Comparison of ENCODE assay signal across 11 mouse cellular contexts in the genomic region with DNA sequence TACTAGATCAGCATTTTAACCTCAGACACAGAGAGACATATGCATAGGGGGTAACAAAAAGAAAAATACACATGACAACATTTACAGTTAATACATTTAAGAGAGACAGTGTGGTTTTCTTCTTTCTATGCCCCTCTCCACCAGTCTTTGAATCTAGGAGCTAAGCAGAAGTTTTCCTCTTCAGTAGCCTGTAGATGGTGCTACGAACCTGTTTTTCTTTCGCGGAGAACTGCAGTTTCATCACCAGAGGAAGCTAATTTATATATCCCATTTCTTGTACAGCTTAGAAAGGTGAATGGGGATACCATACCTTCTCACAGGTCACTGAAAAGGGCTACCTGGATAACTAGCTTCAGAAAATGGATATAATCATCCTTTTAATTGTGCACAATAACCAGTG.
DNase-seq lines count a peak whose midpoint lies in the region; ATAC-seq lines count a peak whose summit lies in the region.
"Had no signal": no experiment of that assay in that cellular context is flagged by ENCODE, and none has a peak within 500 bp of the region (broad histone marks: within the 10 kb centered on the region; RNA-seq: fewer than 3 reads in every experiment).

No protein-coding gene starts in this region.

- no peak overlapping the region for H3K27ac ChIP-seq in embryonic facial prominence, embryonic 11.5 days (replicated peaks; ENCODE audit: low read depth, low read length)
- H3K27ac ChIP-seq in embryonic facial prominence, embryonic 10.5 days (replicated peaks): no peak overlapping the region
- H3K27ac ChIP-seq: embryonic facial prominence, embryonic 13.5 days; macrophage; neural tube, embryonic 15.5 days had no signal

- peak; percentile 63 for DNase-seq in embryonic facial prominence, embryonic 11.5 days (ENCODE audit: low spot score)
- no peak for DNase-seq in embryonic facial prominence, embryonic 10.5 days (ENCODE audit: low spot score)
- peak; percentile 32 for DNase-seq in kidney, adult 9 months
- DNase-seq in kidney, adult 18-20 months: no peak
- DNase-seq in right cerebral cortex, postnatal 10 days (ENCODE audit: low spot score in 2 of 2): peak; percentile 52 to 57
- no peak for DNase-seq in right cerebral cortex, postnatal 36 days (ENCODE audit: low spot score in 2 of 2)
- DNase-seq in ovary, postnatal 36 days (ENCODE audit: low spot score): no peak
- DNase-seq in urinary bladder, postnatal 14 days (ENCODE audit: low spot score): no peak

- no peak overlapping the region for H3K9ac ChIP-seq in embryonic facial prominence, embryonic 11.5 days (replicated peaks; ENCODE audit: low read length)
- H3K9ac ChIP-seq: embryonic facial prominence, embryonic 13.5 days; neural tube, embryonic 15.5 days had no signal

- H3K4me1 ChIP-seq in embryonic facial prominence, embryonic 11.5 days (ENCODE audit: control insufficient read depth, insufficient read depth, low read length): no peaks in the 10 kb centered on the region
- peaks cover 19% of the 10 kb centered on the region; the same call in 1 of the 2 replicates for H3K4me1 ChIP-seq in embryonic facial prominence, embryonic 10.5 days

- no peak overlapping the region for H3K4me3 ChIP-seq in embryonic facial prominence, embryonic 11.5 days (ENCODE audit: low read depth, low read length)
- H3K4me3 ChIP-seq in embryonic facial prominence, embryonic 10.5 days: no peak overlapping the region
- H3K4me3 ChIP-seq: embryonic facial prominence, embryonic 13.5 days; neural tube, embryonic 15.5 days had no signal

- H3K36me3 ChIP-seq in embryonic facial prominence, embryonic 11.5 days (replicated peaks; ENCODE audit: control insufficient read depth, insufficient read depth, low read depth, low read length): no peaks in the 10 kb centered on the region
- H3K36me3 ChIP-seq in embryonic facial prominence, embryonic 10.5 days (replicated peaks): no peaks in the 10 kb centered on the region
- H3K36me3 ChIP-seq: embryonic facial prominence, embryonic 13.5 days; neural tube, embryonic 15.5 days had no signal

- no peaks in the 10 kb centered on the region for H3K9me3 ChIP-seq in embryonic facial prominence, embryonic 11.5 days (replicated peaks; ENCODE audit: control insufficient read depth, low read length)
- H3K9me3 ChIP-seq in embryonic facial prominence, embryonic 10.5 days: no peaks in the 10 kb centered on the region
- H3K9me3 ChIP-seq: embryonic facial prominence, embryonic 13.5 days; neural tube, embryonic 15.5 days had no signal

- 69% methylated on average over 3 of the region's 3 CpGs for WGBS in embryonic facial prominence, embryonic 11.5 days
- WGBS in embryonic facial prominence, embryonic 10.5 days: 65% methylated on average over 3 of the region's 3 CpGs

- no peak overlapping the region for H3K4me2 ChIP-seq in embryonic facial prominence, embryonic 11.5 days (ENCODE audit: low read depth, low read length)
- H3K4me2 ChIP-seq: embryonic facial prominence, embryonic 13.5 days; neural tube, embryonic 15.5 days had no signal

- no peak for ATAC-seq in embryonic facial prominence, embryonic 11.5 days (replicated peaks; ENCODE audit: insufficient number of reproducible peaks, low FRiP score, low TSS enrichment, low read depth)

- H3K27me3 ChIP-seq in embryonic facial prominence, embryonic 11.5 days (ENCODE audit: control insufficient read depth, insufficient read depth, low read length): no peaks in the 10 kb centered on the region
- H3K27me3 ChIP-seq in embryonic facial prominence, embryonic 10.5 days (replicated peaks; ENCODE audit: low read depth, poor library complexity, severe bottlenecking): no peaks in the 10 kb centered on the region
- H3K27me3 ChIP-seq: embryonic facial prominence, embryonic 13.5 days; neural tube, embryonic 15.5 days had no signal

Comparison
In these comparisons a context has a peak if more than half of its experiments do, and no peak if none do; other contexts are left out.
1. DNase-seq: peak in embryonic facial prominence, embryonic 11.5 days (single experiment), kidney, adult 9 months (single experiment) and right cerebral cortex, postnatal 10 days (2 of 2); none in embryonic facial prominence, embryonic 10.5 days (single experiment), kidney, adult 18-20 months (single experiment), right cerebral cortex, postnatal 36 days (0 of 2), ovary, postnatal 36 days (single experiment) and urinary bladder, postnatal 14 days (single experiment).